Mouse (Mus musculus) stomach, postnatal 0 days (tissue): Measurements from ENCODE around the gene Rai14. TPM values are rescaled to one million over a fixed set of nuclear protein-coding genes. Genes with fewer than 3 reads are reported as not detected.

ENCODE experiments used
- ATAC-seq: fragments of 200-750 bp; cut with Nextera tagmentation; 2 replicates; pipeline ENCODE4 v1.8.0; 2017; ENCODE audit not compliant: low FRiP score, low TSS enrichment
- DNase-seq: peaks from one replicate; pipeline ENCODE4 v3.0.0-alpha.2; 2016; ENCODE audit warnings: low spot score
- H3K27ac ChIP-seq: fragments of 300-500 bp; sonication (generic); replicated peaks from 2 replicates; pipeline ENCODE4 v1.5.1; 2014; ENCODE audit warnings: mild to moderate bottlenecking, control low read depth
- H3K27me3 ChIP-seq: fragments of 300-500 bp; sonication (generic); 2 replicates; pipeline ENCODE4 v1.6.1; 2014; ENCODE audit warnings: low read length; ENCODE audit not compliant: control insufficient read depth, insufficient read depth
- H3K36me3 ChIP-seq: fragments of 300-500 bp; sonication (generic); 2 replicates; pipeline ENCODE4 v1.6.1; 2014; ENCODE audit warnings: low read length, mixed read lengths; ENCODE audit not compliant: control insufficient read depth, insufficient read depth
- H3K4me1 ChIP-seq: fragments of 300-500 bp; sonication (generic); replicated peaks from 2 replicates; pipeline ENCODE4 v1.6.1; 2014; ENCODE audit warnings: antibody characterized with exemption; ENCODE audit not compliant: control insufficient read depth, insufficient read depth
- H3K4me2 ChIP-seq: fragments of 300-500 bp; sonication (generic); replicated peaks from 2 replicates; pipeline ENCODE4 v1.6.1; 2014; ENCODE audit warnings: low read depth, mild to moderate bottlenecking, control low read depth, moderate library complexity
- H3K4me3 ChIP-seq: fragments of 300-500 bp; sonication (generic); 2 replicates; pipeline ENCODE4 v1.5.1; 2014; ENCODE audit warnings: low read depth, low read length, control low read depth
- H3K9ac ChIP-seq: fragments of 300-500 bp; sonication (generic); 2 replicates; pipeline ENCODE4 v1.6.1; 2014; ENCODE audit warnings: mild to moderate bottlenecking, low read length, control low read depth, mixed read lengths
- H3K9me3 ChIP-seq: fragments of 300-500 bp; sonication (generic); 2 replicates; pipeline ENCODE4 v1.6.1; 2016; ENCODE audit warnings: low read length; ENCODE audit not compliant: control insufficient read depth
- CTCF ChIP-seq: IDR thresholded peaks from 2 replicates; pipeline ENCODE4 v1.5.1; 2016; ENCODE audit warnings: antibody characterized with exemption, low read depth, mild to moderate bottlenecking, moderate library complexity
- EP300 ChIP-seq: optimal IDR thresholded peaks from 2 replicates; pipeline ENCODE3; 2016; ENCODE audit warnings: antibody characterized with exemption
- WGBS: fragments of 180-500 bp; shearing (Covaris S2); extraction: QIAGEN DNeasy Blood & Tissue Kit; methylation state at CpG from one replicate; pipeline ENCODE4 v1.1.7; 2014; 5-methylcytosine and 5-hydroxymethylcytosine counted together
- polyA plus RNA-seq: library from polyadenylated mRNA; unstranded; fragments of >200 nt; fragmentation: Nextera tagmentation; extraction: Ambion mirVana; gene quantifications from 2 replicates; pipeline ENCODE4 v1.2.1, GENCODE M21; 2015

Gene Rai14
- polyA plus RNA-seq, 1 experiment from 2014 or later = 8.0 TPM

GRCm38 (mm10) chr15:10648372-10649109 lies 65.9 kb downstream of the Rai14 start:
- peak; percentile 66; the same call in 1 of the 2 replicates for ATAC-seq
- Histone ChIP-seq H3K4me3 (no peak overlapping the region), H3K27me3 (no peaks in the 10 kb centered on the region), H3K4me2 (no peak overlapping the region), H3K27ac (no peak overlapping the region), H3K4me1 (no peaks in the 10 kb centered on the region), H3K9me3 (no peaks in the 10 kb centered on the region), H3K36me3 (no peaks in the 10 kb centered on the region), H3K9ac (no peak overlapping the region; the same call in 1 of the 2 replicates)
- no peak for DNase-seq
- 24% methylated on average over 6 of the region's 6 CpGs for WGBS
- no peak for TF ChIP-seq CTCF
- TF ChIP-seq EP300 = no peak

GRCm38 (mm10) chr15:10646297-10646696 lies 68.1 kb downstream of the Rai14 start:
- no peak overlapping the region for H3K9ac ChIP-seq
- no peaks in the 10 kb centered on the region for H3K9me3 ChIP-seq
- no peaks in the 10 kb centered on the region for H3K27me3 ChIP-seq
- no peak for TF ChIP-seq CTCF
- no peak overlapping the region for H3K27ac ChIP-seq
- 75% methylated on average over 5 of the region's 5 CpGs for WGBS
- ATAC-seq = no peak
- no peak for DNase-seq
- H3K36me3 ChIP-seq = no peaks in the 10 kb centered on the region
- H3K4me1 ChIP-seq = no peaks in the 10 kb centered on the region
- H3K4me3 ChIP-seq = no peak overlapping the region
- no peak overlapping the region for H3K4me2 ChIP-seq

GRCm38 (mm10) chr15:10645101-10645500 lies 69.3 kb downstream of the Rai14 start:
- H3K9me3 ChIP-seq = no peaks in the 10 kb centered on the region
- no peak for TF ChIP-seq CTCF
- TF ChIP-seq EP300 = no peak
- no peak for ATAC-seq
- no peaks in the 10 kb centered on the region for H3K4me1 ChIP-seq
- no peak for DNase-seq
- no peak overlapping the region for H3K9ac ChIP-seq
- no peaks in the 10 kb centered on the region for H3K27me3 ChIP-seq
- H3K4me2 ChIP-seq = no peak overlapping the region
- 54% methylated on average over 8 of the region's 8 CpGs for WGBS
- H3K4me3 ChIP-seq = no peak overlapping the region
- no peak overlapping the region for H3K27ac ChIP-seq
- H3K36me3 ChIP-seq = no peaks in the 10 kb centered on the region

GRCm38 (mm10) chr15:10643819-10644218 lies 70.6 kb downstream of the Rai14 start:
- ATAC-seq = no peak
- no peak overlapping the region for H3K4me2 ChIP-seq
- DNase-seq = no peak
- no peak overlapping the region for H3K4me3 ChIP-seq
- H3K27me3 ChIP-seq = no peaks in the 10 kb centered on the region
- H3K9ac ChIP-seq = no peak overlapping the region
- no peaks in the 10 kb centered on the region for H3K4me1 ChIP-seq
- TF ChIP-seq CTCF = no peak
- no peak for TF ChIP-seq EP300
- H3K36me3 ChIP-seq = no peaks in the 10 kb centered on the region
- no peaks in the 10 kb centered on the region for H3K9me3 ChIP-seq
- WGBS = 86% methylated on average over 3 of the region's 3 CpGs
- H3K27ac ChIP-seq = no peak overlapping the region

- H3K36me3 ChIP-seq = no peaks in the 10 kb centered on the region
- ATAC-seq (no peak), DNase-seq (no peak)
- no peak overlapping the region for H3K4me2 ChIP-seq
- no peak overlapping the region for H3K27ac ChIP-seq
- no peaks in the 10 kb centered on the region for H3K27me3 ChIP-seq
- TF ChIP-seq EP300 (no peak), CTCF (no peak)
- H3K4me1 ChIP-seq = no peaks in the 10 kb centered on the region
- no peaks in the 10 kb centered on the region for H3K9me3 ChIP-seq
- no peak overlapping the region for H3K4me3 ChIP-seq
- no peak overlapping the region for H3K9ac ChIP-seq
- WGBS = 68% methylated on average over 4 of the region's 4 CpGs
These were observed 71.2 kb downstream of the Rai14 start for GRCm38 (mm10) chr15:10643224-10643623.

- Histone ChIP-seq H3K4me3 (no peak overlapping the region), H3K36me3 (no peaks in the 10 kb centered on the region), H3K4me2 (no peak overlapping the region), H3K27me3 (no peaks in the 10 kb centered on the region), H3K4me1 (no peaks in the 10 kb centered on the region), H3K27ac (no peak overlapping the region), H3K9ac (no peak overlapping the region), H3K9me3 (no peaks in the 10 kb centered on the region)
- TF ChIP-seq CTCF = no peak
- TF ChIP-seq EP300 = no peak
- DNase-seq (no peak), ATAC-seq (no peak)
- WGBS = 60% methylated on average over 5 of the region's 5 CpGs
These were observed 72.0 kb downstream of the Rai14 start for GRCm38 (mm10) chr15:10642419-10642818.
